Mouse (Mus musculus): ENCODE results near the gene Hnf4a. TPM values are rescaled to one million over a fixed set of nuclear protein-coding genes. Genes with fewer than 3 reads are reported as not detected.
"Not testable (repeated sequence)": the region's sequence is repeated elsewhere in the genome, so short reads cannot be mapped to it uniquely, and the experiment has no call there.

The Hnf4a gene
- polyA plus RNA-seq (2015; fragmentation: Nextera tagmentation; extraction: Ambion mirVana), result 25.1 and 27.5 TPM in 2 replicates

DNA sequence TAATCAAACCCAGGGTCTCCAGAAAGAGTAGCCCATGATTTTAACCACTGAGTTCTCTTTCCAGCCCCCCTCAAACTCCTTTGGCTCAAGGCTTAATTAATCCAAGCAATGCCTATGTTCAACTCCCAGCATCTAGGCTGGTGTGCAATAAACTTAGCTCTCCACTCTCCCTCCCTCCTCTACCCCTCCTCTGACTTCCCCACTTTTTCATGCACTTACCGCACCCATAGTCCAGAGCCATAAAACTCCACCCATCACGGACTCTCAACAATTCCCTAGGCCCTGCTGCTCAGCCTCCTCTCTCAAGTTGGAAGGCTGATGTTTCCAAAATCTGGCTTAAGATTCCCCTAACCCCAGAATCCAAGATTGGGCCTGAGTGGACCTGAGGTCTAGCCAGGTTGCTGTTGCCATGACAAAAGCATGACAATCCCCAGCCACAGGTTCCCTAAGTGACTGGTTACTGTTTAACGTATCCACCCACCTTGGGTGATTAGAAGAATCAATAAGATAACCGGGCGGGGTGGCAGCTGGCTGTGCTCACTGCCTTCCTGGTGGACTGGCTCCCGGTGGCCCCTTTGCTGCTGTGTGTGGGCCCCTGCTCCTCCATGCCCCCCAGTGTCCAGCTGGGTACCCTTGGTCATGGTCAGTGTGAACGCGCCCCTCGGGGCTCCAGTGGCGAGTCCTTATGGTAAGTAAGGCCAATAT lies at the start of gene Hnf4a:
Gene Hnf4a, plus strand, starts transcription at position 509 of the 705 bp plus-strand sequence.
- no peaks in the 10 kb centered on the region for H3K36me3 ChIP-seq (replicated peaks; ENCODE audit: insufficient read depth, low read length)
- WGBS (ENCODE audit: insufficient replicate concordance), result 53% methylated on average over 10 of the region's 10 CpGs
- peak within 1 kb of the TSS; percentile 47 for H3K4me3 ChIP-seq (ENCODE audit: low read depth, low read length)
- H3K9me3 ChIP-seq (ENCODE audit: low read length), result no peaks in the 10 kb centered on the region
- H3K27ac ChIP-seq (ENCODE audit: low read depth), result no peak within 1 kb of the TSS
- TF ChIP-seq EP300 (IDR thresholded peaks at IDR 0.05; ENCODE audit: low read depth) (no peak), CTCF (IDR thresholded peaks at IDR 0.05; ENCODE audit: low read depth) (no peak)
- no peaks in the 10 kb centered on the region for H3K4me1 ChIP-seq (ENCODE audit: insufficient read depth)
- peak within 1 kb of the TSS; percentile 60 for H3K4me2 ChIP-seq (ENCODE audit: low read depth, low read length)
- peak; percentile 48 for DNase-seq
- no peaks in the 10 kb centered on the region for H3K27me3 ChIP-seq (ENCODE audit: insufficient read depth, low read length)
- peak; percentile 82 for ATAC-seq
- peak within 1 kb of the TSS; percentile 35; the same call in 1 of the 2 replicates for H3K9ac ChIP-seq (replicated peaks)

DNA sequence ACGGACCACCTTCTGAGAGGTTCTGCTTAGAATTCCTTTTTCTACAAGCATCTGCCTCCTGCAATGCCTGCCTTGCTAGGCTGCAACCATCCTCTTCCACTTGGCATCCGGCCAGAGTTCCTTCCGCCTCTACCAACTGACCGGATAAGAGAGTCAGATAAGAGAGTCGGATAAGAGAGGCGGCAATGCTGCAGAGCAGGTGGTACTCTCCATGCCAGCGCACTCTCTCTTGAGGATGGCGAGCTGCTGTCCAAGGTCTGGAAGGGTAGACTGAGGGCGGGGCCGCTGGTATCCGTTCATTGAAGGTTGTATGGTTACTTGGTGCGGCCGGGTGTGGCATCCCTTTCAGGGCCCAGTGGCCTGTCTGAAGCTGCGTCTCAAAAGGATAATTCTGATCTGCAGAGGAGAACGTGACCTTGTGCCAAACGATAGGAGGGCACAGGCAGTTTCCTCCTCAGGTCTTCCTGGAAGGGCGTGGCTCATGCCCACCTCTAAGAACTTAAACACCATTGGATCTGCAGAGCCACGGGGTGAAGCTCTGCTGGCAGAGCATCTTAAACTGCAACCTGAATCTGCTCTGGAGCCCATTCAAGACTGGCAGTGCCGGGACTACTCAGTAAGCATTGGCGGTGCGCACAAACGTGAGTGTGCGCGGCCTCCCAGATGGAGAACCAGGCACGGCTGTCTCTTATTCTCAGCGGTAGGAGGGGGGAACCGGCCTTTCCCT lies 47.9 kb upstream of the Hnf4a start:
- Histone ChIP-seq H3K4me1 (ENCODE audit: insufficient read depth) (no peaks in the 10 kb centered on the region), H3K4me3 (ENCODE audit: low read depth, low read length) (no peak overlapping the region), H3K36me3 (replicated peaks; ENCODE audit: insufficient read depth, low read length) (no peaks in the 10 kb centered on the region), H3K27ac (ENCODE audit: low read depth) (no peak overlapping the region), H3K9me3 (ENCODE audit: low read length) (no peaks in the 10 kb centered on the region), H3K27me3 (ENCODE audit: insufficient read depth, low read length) (peaks cover 6% of the 10 kb centered on the region; the same call in 1 of the 2 replicates), H3K9ac (replicated peaks) (no peak overlapping the region), H3K4me2 (ENCODE audit: low read depth, low read length) (no peak overlapping the region)
- 42% methylated on average over 27 of the region's 27 CpGs for WGBS (ENCODE audit: insufficient replicate concordance)
- no peak for DNase-seq
- ATAC-seq, result no peak; the same call in 1 of the 2 replicates
- TF ChIP-seq CTCF (IDR thresholded peaks at IDR 0.05; ENCODE audit: low read depth), result no peak
- TF ChIP-seq EP300 (IDR thresholded peaks at IDR 0.05; ENCODE audit: low read depth), result no peak

DNA sequence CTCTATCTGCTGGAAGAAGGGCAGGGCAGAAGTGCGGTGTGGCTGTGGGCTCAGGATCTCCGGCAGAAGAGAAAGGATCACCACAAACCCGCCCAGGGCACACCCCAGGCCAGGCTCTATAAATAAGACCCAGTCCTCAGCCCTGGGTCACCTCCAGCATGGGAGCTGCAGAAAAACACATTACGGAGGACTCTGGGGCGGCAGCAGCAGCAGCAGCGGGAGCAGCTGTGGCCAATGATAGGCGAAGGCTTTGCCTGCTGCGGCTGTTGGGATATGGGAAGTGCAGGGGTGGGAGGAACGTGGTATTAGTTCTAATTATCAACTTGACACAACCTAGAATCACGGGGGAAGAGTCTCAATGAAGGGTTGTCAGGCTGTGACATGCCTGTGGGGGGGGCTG lies 47.2 kb upstream of the Hnf4a start:
- Histone ChIP-seq H3K27me3 (ENCODE audit: insufficient read depth, low read length) (peaks cover 6% of the 10 kb centered on the region; the same call in 1 of the 2 replicates), H3K4me1 (ENCODE audit: insufficient read depth) (no peaks in the 10 kb centered on the region), H3K36me3 (replicated peaks; ENCODE audit: insufficient read depth, low read length) (no peaks in the 10 kb centered on the region), H3K9me3 (ENCODE audit: low read length) (no peaks in the 10 kb centered on the region), H3K9ac (replicated peaks) (no peak overlapping the region), H3K27ac (ENCODE audit: low read depth) (no peak overlapping the region), H3K4me3 (ENCODE audit: low read depth, low read length) (no peak overlapping the region), H3K4me2 (ENCODE audit: low read depth, low read length) (no peak overlapping the region)
- DNase-seq, result no peak
- 36% methylated on average over 10 of the region's 10 CpGs for WGBS (ENCODE audit: insufficient replicate concordance)
- TF ChIP-seq EP300 (IDR thresholded peaks at IDR 0.05; ENCODE audit: low read depth), result no peak
- no peak for TF ChIP-seq CTCF (IDR thresholded peaks at IDR 0.05; ENCODE audit: low read depth)
- no peak for ATAC-seq

DNA sequence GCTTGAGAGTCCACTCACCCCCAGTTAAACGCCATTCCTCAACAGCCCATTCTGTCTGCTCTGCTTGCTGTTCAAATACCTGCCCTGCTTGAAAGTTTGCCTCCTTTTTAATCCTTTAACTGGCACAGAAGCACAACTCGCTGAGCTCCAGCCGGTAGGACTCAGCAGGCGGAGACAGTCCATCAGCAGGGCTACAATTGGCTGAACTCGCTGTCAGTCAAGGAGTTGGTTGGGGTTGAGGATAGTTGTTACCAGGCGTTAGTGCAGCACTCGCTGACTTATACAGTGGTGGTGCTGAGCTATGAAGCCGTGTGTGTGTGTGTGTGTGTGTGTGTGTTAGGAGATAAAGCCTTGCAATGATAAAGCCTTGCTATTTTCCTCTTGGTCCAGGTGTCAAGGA lies 46.0 kb upstream of the Hnf4a start:
- Histone ChIP-seq H3K9me3 (ENCODE audit: low read length) (no peaks in the 10 kb centered on the region), H3K9ac (replicated peaks) (no peak overlapping the region), H3K27me3 (ENCODE audit: insufficient read depth, low read length) (peaks cover 6% of the 10 kb centered on the region; the same call in 1 of the 2 replicates), H3K36me3 (replicated peaks; ENCODE audit: insufficient read depth, low read length) (no peaks in the 10 kb centered on the region), H3K4me2 (ENCODE audit: low read depth, low read length) (no peak overlapping the region), H3K4me1 (ENCODE audit: insufficient read depth) (no peaks in the 10 kb centered on the region), H3K27ac (ENCODE audit: low read depth) (no peak overlapping the region), H3K4me3 (ENCODE audit: low read depth, low read length) (no peak overlapping the region)
- DNase-seq, result no peak
- WGBS (ENCODE audit: insufficient replicate concordance), result 81% methylated on average over 8 of the region's 8 CpGs
- no peak for ATAC-seq
- TF ChIP-seq EP300 (IDR thresholded peaks at IDR 0.05; ENCODE audit: low read depth), result no peak
- TF ChIP-seq CTCF (IDR thresholded peaks at IDR 0.05; ENCODE audit: low read depth), result no peak

DNA sequence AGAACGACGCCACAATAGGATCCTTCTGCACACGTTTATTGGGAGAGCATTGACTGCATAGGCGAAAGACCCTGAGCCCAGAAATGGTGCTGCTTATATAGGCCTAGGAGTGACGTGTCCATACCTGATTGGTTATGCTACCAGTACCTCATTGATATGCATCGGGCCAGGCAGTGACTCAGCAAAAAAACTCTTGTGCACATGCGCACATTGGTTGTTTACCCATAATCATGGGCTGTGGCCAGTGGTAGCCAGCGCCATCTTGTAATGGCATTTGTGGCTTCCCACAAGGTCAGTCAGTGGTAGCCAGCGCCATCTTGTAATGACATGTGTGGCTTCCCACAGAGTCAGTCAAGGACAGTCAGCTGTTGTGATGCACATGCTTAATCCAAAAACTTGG lies 45.3 kb upstream of the Hnf4a start:
- not testable (repeated sequence) for H3K27me3 ChIP-seq (ENCODE audit: insufficient read depth, low read length); H3K4me3 ChIP-seq (ENCODE audit: low read depth, low read length); DNase-seq; H3K27ac ChIP-seq (ENCODE audit: low read depth); ATAC-seq; H3K9ac ChIP-seq (replicated peaks); H3K4me2 ChIP-seq (ENCODE audit: low read depth, low read length); H3K9me3 ChIP-seq (ENCODE audit: low read length); H3K4me1 ChIP-seq (ENCODE audit: insufficient read depth); H3K36me3 ChIP-seq (replicated peaks; ENCODE audit: insufficient read depth, low read length)
- 87% methylated on average over 9 of the region's 9 CpGs for WGBS (ENCODE audit: insufficient replicate concordance)

DNA sequence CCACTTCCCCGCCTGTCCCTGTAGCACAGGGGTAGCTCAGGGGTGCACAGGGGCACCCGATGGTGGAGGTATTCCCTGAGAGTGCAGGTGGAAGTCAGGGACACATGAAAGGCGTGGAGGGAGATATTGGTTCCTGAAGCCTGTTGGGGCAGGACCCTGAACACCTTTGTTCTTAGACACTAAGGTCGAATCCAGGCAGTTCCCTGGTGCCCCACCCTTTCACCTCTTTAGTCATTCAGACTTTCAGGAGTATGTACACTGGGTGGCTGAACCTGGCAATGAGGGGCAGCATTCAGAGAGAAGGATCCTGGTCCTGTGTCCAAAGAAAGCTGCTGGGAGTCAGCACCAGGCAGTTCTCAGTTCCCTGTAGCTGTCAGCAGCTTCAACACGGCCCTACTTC lies 44.2 kb upstream of the Hnf4a start:
- no peak overlapping the region for H3K27ac ChIP-seq (ENCODE audit: low read depth)
- 66% methylated on average over 5 of the region's 5 CpGs for WGBS (ENCODE audit: insufficient replicate concordance)
- H3K4me3 ChIP-seq (ENCODE audit: low read depth, low read length), result no peak overlapping the region
- H3K4me1 ChIP-seq (ENCODE audit: insufficient read depth), result no peaks in the 10 kb centered on the region
- H3K4me2 ChIP-seq (ENCODE audit: low read depth, low read length), result no peak overlapping the region
- DNase-seq (no peak), ATAC-seq (no peak)
- H3K9me3 ChIP-seq (ENCODE audit: low read length), result no peaks in the 10 kb centered on the region
- H3K9ac ChIP-seq (replicated peaks), result no peak overlapping the region
- peaks cover 6% of the 10 kb centered on the region; the same call in 1 of the 2 replicates for H3K27me3 ChIP-seq (ENCODE audit: insufficient read depth, low read length)
- no peak for TF ChIP-seq CTCF (IDR thresholded peaks at IDR 0.05; ENCODE audit: low read depth)
- no peak for TF ChIP-seq EP300 (IDR thresholded peaks at IDR 0.05; ENCODE audit: low read depth)
- no peaks in the 10 kb centered on the region; the same call in 1 of the 2 replicates for H3K36me3 ChIP-seq (replicated peaks; ENCODE audit: insufficient read depth, low read length)

Data from liver, postnatal 0 days (tissue).